Mouse (Mus musculus): ENCODE results near the gene Atp6ap1.

The Atp6ap1 gene

GRCm38 (mm10) chrX:74296538-74297448 lies at the start of gene Atp6ap1:
Atp6ap1 (plus strand) TSS chrX:74297097.
- peak; percentile 81 for DNase-seq (ENCODE audit: low read depth)

- no peak for DNase-seq (ENCODE audit: low read depth)
Measured at GRCm38 (mm10) chrX:74248651-74249050, 48.2 kb upstream of the Atp6ap1 start.

DNA sequence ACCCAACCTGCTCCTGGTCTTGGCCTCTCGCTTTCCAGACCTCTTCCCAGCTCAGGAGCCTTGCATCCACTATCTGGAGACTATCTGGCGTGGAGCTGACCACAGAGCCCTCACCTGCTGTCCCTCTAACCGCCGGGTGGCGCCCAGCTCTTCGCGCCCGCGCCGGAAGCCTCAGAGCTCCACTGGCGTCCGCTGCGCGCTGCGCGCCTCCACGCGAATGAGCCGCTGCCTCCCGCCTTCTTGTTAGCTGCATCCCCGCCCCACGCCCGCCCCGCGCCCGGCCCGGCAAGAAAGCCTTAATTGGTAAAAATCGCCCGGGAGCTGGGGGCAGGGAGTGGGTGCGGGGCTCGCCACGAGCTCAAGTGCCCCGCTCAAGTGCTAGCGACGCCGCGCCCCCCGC lies 47.3 kb upstream of the Atp6ap1 start, which contains the start of gene Flna:
Flna (minus strand) TSS at position 206 of the 400 bp plus-strand sequence.
- DNase-seq (ENCODE audit: low read depth), result no peak

DNA sequence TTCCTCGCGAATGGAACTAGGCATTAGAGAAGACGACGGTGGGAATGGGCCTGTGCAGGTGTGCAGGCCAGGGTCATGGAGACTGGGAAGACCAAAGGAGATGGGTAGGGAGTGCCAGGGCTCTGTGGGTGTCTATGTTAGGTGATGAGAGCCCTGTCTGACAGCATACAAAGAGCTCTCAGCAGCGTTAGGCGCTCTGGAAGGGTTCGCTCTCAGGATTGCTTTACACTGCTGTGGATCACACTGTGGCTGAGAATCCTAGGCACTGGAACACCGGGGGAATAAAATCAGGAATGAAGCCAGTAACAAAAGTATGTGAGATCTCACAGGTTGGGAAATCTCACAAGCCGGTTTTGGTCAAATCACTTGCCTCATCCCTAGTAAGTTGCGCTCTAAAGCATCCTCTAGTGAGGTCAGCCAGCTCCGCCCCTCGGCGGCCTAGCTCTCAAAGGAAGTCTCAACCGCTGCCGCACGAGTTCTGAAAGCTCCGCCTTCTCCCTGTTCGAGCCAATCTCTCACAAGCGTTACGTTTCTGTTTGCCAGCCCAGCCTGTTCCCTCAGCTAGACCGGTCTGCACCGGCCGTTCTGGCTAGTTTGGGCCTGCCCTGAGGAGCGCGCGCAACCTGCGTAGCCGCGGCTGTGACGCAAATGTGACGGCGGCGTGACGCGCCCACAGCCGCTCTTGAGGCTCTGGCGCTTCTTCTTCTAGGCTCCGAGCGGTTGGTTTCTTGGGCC lies 42.6 kb upstream of the Atp6ap1 start, which contains the start of gene Emd:
Emd (plus strand) TSS at position 535 of the 735 bp plus-strand sequence.
- peak; percentile 72 for DNase-seq (ENCODE audit: low read depth)

- no peak for DNase-seq (ENCODE audit: low read depth)
Measured at GRCm38 (mm10) chrX:74254888-74255565, 41.9 kb upstream of the Atp6ap1 start.

- DNase-seq (ENCODE audit: low read depth), result no peak
Measured at GRCm38 (mm10) chrX:74257746-74258145, 39.2 kb upstream of the Atp6ap1 start.

DNA sequence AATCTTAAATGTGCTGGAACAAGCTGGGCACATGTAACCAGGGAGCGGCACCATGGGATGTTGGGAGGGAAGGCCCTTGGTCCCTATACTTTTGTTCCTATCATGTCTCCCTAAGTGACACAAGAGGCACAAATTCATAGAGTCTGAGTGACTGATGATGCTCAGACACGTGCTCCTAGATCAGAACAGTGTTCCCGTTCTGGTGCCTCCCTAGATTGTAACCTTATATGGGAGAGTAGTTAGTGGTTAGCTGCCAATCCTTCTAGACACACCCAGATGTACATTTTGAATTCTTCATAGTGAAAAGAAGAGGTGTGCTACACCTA lies 27.2 kb upstream of the Atp6ap1 start:
- DNase-seq (ENCODE audit: low read depth), result no peak

- DNase-seq (ENCODE audit: low read depth), result peak; percentile 87
Measured at GRCm38 (mm10) chrX:74270062-74270901, 26.6 kb upstream of the Atp6ap1 start, which contains the start of gene Rpl10. Rpl10 (plus strand) TSS chrX:74270812.

- DNase-seq (ENCODE audit: low read depth), result no peak
Measured at GRCm38 (mm10) chrX:74270902-74271551, 25.9 kb upstream of the Atp6ap1 start.

GRCm38 (mm10) chrX:74273422-74274322 lies 23.2 kb upstream of the Atp6ap1 start:
- no peak for DNase-seq (ENCODE audit: low read depth)

DNA sequence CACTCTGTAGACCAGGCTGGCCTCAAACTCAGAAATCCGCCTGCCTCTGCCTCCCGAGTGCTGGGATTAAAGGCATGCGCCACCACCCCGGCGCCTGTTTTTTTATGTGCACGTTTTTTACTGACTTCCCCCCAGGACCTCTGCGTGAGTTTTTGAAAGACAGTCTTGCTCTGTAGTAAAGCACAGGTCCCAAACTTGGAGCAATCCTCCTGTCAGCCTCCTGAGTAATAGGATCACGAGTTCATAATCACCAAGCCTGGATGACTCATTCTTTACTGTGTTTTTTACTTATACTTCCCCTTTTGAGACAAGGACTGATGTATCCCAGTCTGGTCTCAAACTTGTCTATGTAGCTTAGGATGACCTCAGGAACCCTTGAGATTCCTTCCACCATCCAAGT lies 19.0 kb upstream of the Atp6ap1 start:
- DNase-seq (ENCODE audit: low read depth), result no peak

GRCm38 (mm10) chrX:74281041-74281731 lies 15.7 kb upstream of the Atp6ap1 start:
- no peak for DNase-seq (ENCODE audit: low read depth)

DNA sequence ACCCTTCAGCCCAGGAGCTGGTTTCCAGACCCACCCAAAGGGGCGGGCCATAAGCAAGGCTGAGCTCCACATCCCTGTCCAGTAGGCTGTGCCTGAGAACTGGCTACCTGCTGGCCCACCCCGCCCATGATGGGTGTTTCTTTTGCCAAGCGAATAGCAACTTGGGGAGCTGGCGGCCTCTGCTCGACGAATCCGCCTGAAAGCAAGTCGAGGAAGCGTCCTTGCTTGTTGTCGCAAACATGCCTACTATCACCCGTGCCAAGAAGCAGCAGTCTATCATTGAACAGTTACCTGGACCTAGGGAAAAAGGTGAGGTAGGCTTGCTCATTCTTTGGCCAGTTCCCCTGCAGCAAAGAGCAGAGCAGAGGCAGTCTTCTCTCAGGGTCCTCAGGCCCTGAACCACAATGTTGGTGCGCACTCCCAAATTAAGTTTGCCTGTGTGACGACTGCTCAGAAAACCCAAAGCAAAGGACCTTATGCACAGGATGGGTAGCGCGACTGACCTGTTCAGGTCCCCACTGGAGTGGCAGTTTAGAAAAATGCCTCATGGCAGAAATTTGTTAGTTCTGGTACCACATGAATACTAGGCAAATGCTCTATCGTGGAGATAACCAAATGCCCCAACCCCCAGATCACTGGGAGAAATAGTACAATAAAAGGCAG lies 15.0 kb upstream of the Atp6ap1 start, which contains the start of the genes Taz and Dnase1l1:
Taz (plus strand) TSS at position 181 of the 663 bp plus-strand sequence.
Dnase1l1 (minus strand) TSS at position 606 of the 663 bp plus-strand sequence.
- no peak for DNase-seq (ENCODE audit: low read depth)

- DNase-seq (ENCODE audit: low read depth), result no peak
Measured at GRCm38 (mm10) chrX:74282395-74283091, 14.4 kb upstream of the Atp6ap1 start.

- DNase-seq (ENCODE audit: low read depth), result no peak
Measured at GRCm38 (mm10) chrX:74283092-74283437, 13.8 kb upstream of the Atp6ap1 start.

DNA sequence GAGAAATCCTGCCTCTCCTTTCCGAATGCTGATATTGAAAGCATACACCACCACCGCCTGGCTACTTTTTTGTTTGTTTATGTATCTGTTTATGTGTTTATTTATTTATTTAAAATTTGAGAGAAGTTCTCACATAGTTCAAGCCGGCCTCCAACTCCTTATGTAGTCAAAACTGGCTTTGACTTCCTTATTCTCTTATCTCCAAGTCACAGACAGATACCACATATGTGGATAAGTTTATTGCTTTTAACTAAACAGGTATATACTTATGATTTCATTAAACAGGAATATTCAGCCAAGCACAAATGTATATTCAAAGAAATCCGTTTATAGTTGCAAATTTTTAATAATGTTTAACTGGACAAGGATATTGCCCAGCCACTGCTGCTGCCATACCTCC lies 3.5 kb upstream of the Atp6ap1 start:
- no peak for DNase-seq (ENCODE audit: low read depth)

DNA sequence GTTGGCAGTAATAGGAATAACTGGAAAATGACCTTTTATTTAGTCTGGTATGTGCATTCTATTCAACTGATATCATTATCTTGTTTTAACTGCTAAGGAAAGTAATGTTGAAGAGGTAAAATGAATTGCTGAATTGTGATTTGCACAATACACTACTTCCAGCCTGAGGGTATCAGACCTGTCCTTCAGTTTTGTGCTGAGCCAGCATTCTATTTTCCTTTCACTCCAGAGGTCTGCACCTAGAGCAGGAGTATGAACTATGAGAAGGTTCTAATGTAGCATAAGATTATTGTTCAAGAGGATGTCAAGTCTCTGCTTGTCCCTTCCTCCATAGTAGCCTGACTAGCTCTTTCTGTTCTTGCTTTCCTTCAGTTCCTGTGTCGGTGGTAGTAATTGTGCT lies 1.5 kb downstream of the Atp6ap1 start:
- DNase-seq (ENCODE audit: low read depth), result no peak

DNA sequence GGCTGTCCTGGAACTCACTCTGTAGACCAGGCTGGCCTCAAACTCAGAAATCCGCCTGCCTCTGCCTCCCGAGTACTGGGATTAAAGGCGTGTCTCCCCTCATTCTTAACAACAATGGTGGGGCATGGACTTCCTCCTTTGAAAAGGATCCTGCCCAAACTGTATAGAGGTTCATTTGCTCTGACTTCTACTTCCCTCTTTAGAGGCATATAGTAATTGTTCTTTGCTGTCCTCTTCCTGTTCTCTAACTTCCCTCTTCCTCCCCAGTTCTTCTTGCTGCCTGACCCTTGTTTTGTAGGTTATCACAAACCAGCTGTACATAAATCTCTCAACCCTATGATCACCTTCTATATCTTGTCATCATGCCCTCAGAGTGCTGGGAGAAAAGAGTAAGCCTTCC lies 2.8 kb downstream of the Atp6ap1 start:
- DNase-seq (ENCODE audit: low read depth), result no peak

Measured in c-Kit-positive CD71-negative TER-119-negative erythroid progenitor cells, embryonic 14.5 days (primary cell).